Mouse (Mus musculus) right cerebral cortex, postnatal 36 days (tissue): ENCODE results near the gene Cdk19.

ENCODE experiments used
- DNase-seq, 2 experiments: peaks; one replicate each; pipeline ENCODE4 v3.0.0; 2022; ENCODE audit warnings: low spot score in 2 of 2, mixed read lengths in 1 of 2

The Cdk19 gene

GRCm38 (mm10) chr10:40339351-40339964 lies at the start of gene Cdk19:
Gene Cdk19, plus strand, starts transcription at chr10:40339564.
- no peak for DNase-seq

DNA sequence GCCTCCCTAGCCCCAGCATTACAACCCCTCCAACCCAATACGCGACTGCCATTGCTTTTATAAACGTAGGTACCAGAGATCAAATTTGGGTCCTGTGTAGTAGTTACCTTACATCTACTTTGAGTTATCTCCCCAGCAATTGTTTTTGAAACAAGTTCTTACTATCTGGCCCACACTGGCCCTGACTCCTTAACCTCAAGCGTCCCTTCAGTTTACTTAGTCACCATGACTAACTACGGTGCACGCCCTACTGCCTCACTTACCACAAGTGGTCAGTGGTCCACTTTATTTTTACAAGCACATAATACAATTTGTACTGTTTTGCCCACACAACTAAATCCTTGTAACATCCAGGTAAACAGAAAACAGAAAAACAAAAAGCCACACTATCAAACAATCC lies 46.7 kb upstream of the Cdk19 start:
- DNase-seq, result no peak

GRCm38 (mm10) chr10:40300648-40301171 lies 38.7 kb upstream of the Cdk19 start:
- DNase-seq, result peak; percentile 79 to 85

GRCm38 (mm10) chr10:40301181-40302075 lies 37.9 kb upstream of the Cdk19 start:
- DNase-seq, result peak; percentile 5 to 27

DNA sequence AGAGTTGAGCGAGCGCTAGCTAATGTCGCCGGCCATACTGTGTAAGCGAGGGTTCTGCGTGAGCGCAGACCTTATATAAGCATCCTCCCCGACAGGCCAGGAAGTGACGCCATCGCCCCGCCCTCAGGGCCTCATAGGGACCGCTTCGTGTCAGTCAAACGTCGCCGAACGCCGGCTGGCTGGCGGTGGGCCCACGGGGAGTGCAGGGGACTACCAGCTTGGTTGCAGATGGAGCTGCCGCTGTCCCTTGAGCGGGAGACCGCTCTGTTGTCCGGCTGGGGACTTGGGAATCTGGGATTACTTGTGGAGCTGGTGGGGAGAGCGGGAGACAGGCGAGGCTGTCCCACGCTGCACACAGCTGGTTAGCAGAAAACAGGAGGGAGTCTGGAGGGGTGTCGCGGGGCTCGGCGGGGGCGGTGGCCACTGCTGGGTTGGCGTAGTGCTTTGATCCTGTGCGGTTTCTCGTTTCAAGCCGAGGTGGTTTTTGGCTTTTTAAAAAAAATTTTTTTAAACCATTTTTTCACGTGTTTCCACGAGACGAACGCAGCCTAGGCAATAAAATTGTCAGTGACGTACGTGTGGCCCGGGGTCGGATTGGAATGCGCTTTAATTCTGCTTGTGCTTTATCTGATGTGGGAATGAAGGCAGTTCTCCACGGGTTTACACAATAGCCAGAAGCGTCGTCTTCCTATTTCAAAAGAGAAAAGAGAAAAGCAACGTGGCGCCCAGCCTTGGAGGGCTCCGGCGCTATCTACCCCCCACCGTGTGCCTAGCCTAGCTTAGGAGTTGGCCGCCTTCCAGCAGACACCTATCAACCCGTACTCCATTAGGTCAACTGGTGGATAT lies 37.0 kb upstream of the Cdk19 start, which contains the start of gene Amd1:
Gene Amd1, minus strand, starts transcription at position 47 of the 846 bp plus-strand sequence.
- peak; percentile 99 for DNase-seq

- no peak for DNase-seq
These were observed 33.4 kb upstream of the Cdk19 start for GRCm38 (mm10) chr10:40305989-40306388.

DNA sequence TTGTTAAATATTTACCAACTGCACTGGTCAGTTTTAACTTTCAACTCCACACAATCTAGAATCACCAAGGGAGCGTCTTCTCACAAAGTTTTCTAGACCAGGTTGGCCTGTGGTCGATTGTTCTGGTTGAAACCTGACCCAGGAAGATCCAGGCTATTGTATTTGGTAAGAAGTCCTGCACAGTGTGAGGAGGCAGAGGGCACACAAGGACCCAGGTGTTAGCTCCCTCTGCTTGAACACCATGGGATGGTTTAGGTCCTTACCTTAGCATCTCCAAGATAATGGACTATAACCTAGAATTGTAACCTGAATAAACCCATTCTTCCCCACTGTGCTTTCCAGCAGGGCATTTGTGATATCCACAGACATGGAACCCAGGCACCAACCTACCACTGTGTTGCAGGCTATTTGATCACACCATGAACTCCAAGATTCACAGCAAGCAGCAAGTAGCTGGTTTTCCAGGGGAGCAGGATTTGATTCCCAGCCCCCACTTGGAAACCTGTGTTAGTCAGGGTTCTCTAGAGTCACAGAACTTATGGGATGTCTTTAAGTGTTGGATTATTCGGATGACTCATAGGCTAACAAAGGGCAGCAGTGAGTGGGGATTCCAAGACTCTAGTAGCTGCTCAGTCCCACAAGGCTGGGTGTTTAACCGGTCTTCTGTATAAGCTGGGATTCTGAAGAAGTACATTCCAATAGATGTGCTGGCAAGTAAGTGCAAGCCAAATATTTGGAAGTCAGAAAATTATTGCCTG lies 31.4 kb upstream of the Cdk19 start:
- no peak for DNase-seq

DNA sequence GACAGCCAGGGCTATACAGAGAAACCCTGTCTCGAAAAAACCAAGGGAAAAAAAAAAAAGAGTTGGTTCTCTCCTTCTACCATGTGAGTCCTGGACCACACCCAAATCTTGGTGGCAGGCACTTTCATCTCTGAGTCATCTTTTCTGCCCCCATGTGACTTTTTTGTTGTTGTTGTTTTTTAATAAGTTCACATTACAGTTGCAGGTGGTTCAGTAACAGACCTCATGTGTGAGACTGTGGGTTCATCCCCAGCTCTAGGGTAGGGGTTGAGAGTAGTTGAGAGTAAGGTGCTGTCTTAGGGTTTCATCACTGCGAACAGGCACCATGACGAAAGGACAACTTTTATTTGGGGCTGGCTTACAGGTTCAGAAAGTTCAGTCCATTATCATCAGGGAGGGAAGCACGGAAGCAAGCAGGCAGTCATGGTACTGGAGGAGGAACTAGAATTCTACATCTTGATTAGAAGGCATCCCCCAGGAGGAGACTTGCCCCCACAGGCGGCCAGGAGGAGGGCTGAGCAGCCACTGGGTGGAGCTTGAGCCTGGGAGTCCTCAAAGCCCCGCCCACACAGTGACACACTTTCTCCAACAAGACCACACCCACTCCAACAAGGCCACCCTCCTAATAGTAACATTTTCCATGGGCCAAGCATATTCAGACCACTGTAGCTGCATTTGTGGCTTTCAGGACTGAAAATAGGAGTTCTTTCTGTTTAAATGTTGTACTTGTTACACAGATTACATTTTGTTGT lies 29.3 kb upstream of the Cdk19 start:
- no peak for DNase-seq

GRCm38 (mm10) chr10:40312781-40313180 lies 26.6 kb upstream of the Cdk19 start:
- no peak for DNase-seq

GRCm38 (mm10) chr10:40316841-40317585 lies 22.4 kb upstream of the Cdk19 start:
- no peak for DNase-seq

DNA sequence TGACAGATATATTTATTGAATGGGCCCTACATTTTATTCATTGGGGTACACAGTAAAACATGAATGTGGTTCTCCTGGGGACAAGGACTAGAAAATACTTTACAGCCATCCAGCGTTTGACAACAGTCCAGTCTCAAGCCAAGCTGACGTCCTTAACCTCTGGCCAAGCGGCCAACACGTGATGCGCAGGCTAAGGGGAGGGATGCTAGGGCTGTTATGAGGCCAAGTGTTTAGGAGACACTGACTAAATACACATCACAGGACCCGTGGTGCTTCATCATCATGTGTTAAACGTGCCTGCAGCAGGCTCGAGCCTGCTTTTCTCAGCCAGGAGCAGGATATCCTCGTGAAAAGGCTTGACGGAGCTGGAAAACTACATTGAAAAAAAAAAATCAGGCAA lies 19.1 kb upstream of the Cdk19 start:
- DNase-seq, result no peak

DNA sequence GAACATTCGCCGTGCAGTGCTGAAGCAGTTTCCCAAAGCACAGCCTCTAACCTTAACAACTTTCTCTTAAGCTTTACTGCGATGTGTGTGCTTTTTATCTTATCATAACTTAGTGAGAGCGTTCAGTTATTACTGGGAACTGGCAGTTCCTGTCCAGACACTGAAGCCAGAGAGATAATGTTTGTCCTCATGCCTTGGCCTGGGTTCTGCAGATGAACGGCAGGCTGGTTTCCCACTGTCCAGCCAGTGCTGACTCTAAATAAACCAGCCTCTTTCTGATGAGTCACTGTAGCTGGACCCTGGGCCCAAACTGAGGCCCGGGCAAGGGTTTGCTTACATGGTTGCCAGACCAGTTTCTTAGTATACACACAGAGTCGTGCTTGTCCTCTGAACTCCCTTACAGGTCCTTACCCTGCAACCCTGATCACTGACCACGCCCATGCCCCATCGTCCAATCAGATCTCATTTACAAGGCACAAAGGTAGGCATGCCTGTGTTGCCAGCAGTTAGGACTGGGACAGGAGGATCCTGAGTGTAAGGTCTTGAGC lies 11.3 kb upstream of the Cdk19 start:
- DNase-seq, result no peak

DNA sequence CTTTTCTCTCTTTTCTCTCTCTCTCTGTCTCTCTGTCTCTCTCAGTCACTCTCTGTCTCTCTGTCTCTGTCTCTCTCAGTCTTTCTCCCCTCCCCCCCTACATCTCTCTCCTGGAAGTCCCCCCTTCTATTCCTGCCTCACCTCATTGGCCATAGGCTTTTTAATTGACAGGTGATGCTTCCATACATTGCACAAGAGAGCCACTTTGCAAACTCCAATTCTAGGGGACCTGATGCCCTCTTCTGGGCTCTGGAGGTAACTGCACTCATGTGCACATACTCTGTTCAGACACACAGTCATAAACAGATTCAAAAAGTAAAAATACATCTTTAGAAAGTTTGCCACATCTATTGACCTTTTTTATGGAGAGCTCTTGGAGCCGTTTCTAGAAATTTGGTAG lies 9.1 kb upstream of the Cdk19 start:
- no peak for DNase-seq

- no peak for DNase-seq
These were observed 6.5 kb upstream of the Cdk19 start for GRCm38 (mm10) chr10:40332864-40333263.

GRCm38 (mm10) chr10:40342036-40342435 lies 2.7 kb downstream of the Cdk19 start:
- DNase-seq, result no peak

- DNase-seq, result no peak
These were observed 7.5 kb downstream of the Cdk19 start for GRCm38 (mm10) chr10:40346776-40347403.

DNA sequence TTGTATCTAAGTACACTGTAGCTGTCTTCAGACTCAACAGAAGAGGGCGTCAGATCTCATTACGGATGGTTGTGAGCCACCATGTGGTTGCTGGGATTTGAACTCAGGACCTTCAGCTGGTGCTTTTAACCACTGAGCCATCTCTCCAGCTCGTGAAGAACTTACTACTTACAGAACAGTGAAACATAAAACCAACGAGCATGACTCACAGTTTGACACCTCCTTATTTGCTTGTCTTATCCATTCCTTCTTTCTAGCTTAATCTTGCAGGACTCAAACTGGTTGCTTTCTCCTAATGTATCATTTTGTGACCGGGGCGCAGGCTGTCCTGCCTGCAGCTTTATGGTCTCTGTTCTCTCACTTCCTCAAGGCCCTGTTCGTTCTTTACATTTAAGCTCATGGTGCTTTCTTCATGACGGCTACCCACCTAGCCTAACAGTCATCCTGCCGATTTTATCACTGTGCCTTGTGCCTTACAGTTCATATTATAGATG lies 8.1 kb downstream of the Cdk19 start:
- DNase-seq, result no peak
